Mouse (Mus musculus): Measurements from ENCODE around the gene Tns1. TPM values are rescaled to one million over a fixed set of nuclear protein-coding genes. Genes with fewer than 3 reads are reported as not detected.

The Tns1 gene
- total RNA-seq, 2 experiments from 2014 or later = 49.6 to 52.2 TPM

DNA sequence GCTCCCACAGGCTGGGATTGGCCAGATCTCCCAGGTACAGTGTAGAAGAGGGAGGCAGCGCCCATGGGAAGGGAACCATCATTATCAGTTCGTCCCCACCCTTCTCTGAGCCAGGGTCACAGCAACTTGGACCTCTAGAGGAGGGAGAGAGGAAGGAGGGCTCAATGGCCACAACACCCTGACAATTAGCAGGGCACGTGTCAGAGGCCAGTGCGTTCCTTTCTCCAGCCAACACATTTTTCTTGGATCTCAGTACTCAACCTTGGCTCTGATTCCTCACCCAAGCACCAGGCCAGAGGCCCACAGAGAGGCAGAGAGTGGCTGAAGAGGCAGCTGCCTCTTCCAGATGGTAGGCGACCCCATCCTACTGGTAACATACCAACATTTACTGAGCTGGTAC, 107.6 kb downstream of the Tns1 start:
- DNase-seq (ENCODE audit: low spot score in 2 of 2) = no peak

DNA sequence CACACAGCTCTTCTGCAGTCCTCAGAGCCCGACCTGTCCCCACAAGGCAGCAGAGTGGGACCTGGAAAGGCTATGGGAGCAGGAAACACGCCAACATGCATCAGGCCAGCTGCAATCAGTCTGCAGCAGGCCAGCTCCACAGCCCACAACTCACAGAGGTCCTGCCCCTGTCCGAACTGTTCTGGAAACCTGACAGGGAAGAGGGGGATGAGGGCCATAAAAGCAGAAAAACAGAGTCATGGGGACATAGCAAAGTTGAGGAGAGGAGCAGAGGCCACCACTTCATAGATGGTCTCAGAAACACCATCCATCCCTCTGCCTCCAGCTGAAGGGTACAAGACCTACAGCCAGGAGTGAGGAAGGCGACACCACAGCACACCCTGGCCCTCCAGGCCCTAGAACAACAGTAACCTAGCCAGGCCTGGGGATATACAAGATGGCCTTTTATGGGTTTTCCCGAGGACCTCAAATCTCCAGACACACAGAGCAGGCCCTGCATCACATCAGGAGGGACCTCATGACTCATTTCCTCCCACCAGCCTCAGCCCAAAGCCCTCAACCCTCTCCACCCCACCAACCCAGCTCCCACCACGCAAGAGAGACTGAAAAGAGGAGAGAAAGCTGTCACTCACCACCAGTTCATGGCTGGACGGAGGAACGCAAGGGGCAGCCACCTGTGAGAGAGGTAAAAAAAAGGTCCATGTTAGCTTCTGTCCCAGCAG, 108.6 kb downstream of the Tns1 start:
- no peak for DNase-seq (ENCODE audit: low spot score in 2 of 2)

DNA sequence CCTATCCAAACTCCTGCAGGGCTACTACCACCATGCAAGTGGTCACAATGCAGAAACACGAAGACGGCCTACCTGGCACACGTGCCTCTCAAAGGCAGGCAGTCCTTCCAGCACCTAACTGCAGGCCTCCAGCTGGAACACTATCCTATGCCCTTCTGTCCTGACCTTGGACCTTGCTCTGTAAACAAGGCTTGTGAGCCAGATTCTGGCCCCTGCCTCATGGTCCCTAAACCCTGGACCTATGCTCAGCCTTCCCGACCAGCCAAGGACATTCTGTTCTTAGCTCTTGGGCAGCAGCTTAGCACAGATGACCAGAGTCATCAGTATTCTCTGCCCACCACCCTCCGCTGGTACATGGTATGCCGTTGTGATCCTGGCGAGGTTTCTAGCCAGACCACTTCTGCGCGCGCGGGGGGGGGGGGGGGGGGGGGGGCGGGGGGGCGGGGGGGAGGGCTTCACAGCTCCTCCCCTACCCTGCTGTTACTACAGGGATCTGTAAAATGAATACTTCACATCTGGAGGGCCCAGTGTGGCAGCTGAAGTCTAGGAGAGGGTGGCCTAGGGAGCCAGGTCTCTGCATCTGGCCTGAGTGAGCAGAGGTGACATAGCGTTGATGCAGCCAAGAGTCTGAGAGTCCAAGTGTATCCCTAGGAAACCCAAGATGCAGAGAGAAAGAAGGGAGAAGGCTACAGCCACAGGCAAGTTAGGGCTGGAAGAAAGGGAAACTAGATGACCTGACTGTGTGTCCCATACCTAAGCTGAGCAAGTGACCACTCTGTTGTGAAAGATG, 109.5 kb downstream of the Tns1 start:
- DNase-seq (ENCODE audit: low spot score in 2 of 2) = peak in 1 of 2 experiments; percentile 36

DNA sequence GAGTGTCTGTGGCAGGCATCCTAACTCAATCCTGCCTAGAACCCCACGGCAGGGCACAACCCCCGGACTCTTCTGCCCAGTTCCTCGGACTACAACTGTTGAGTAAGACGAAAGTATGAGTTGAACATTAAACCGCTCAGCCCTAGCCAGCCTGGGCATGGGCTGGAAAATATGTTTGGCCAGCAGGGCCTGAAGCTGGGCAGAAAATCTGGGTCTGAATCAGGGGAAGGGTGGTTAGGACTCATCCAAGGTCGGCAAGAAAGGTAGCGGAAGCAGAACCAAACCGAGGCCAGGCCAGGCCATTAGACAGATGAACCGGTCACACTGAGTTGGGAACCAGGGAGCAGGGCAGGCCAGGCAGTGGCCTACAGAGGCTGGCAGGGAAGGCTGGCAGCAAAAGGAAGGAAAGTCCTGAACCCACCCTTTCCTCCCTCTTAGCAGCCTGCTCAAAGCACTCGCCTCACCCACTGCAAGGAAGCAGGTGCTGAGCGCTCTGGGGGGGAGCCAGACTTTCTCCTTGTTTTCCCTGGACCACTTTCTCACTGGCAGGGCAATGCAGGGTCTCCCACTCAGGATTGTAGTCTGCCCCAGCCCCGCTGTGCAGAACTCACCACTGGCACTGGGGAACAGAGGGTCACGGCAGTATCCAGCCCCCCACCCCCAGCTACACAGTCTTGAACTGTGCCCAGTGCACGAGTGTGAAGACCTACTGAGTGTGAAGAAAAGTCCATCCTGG, 110.8 kb downstream of the Tns1 start:
- no peak for DNase-seq (ENCODE audit: low spot score in 2 of 2)

DNA sequence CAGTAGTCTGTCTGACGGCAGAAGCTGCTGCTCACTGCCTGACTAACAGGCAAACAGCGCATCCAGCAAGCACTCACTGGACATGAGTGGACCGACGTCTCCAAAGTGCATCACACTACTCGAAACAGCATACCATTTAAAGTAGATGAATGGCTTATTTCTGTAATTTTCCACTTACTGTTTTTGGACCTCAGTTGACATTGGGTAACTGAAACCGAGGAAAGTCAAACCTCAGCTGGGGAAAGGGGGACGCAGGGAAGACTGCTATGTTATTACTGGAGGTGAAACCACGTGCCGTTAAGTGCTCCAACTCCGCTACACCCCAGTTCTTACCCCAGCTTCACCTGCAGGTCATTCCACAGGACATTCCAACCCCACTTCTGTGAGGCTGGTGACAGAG, 111.5 kb downstream of the Tns1 start:
- no peak for DNase-seq (ENCODE audit: low spot score in 2 of 2)

DNA sequence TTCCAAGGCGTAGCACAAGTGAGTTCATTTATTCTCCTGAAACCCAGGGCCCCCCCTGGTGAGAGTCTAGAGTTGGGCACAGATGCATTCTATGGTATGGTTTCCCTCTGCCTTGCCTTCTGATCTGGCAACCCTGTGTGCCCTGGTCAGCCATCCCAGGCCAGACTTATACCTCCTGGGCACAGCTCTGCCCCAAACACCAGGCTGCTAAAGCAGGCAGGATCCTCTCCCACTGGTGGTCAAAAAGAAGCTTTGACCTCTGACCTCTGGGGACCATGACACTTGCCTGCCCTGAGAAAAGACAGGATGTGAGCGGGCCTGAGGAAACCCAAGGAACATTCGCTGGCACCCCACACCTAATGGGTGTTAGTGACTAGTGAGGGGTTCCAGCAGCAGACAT, 114.8 kb downstream of the Tns1 start:
- no peak for DNase-seq (ENCODE audit: low spot score in 2 of 2)

DNA sequence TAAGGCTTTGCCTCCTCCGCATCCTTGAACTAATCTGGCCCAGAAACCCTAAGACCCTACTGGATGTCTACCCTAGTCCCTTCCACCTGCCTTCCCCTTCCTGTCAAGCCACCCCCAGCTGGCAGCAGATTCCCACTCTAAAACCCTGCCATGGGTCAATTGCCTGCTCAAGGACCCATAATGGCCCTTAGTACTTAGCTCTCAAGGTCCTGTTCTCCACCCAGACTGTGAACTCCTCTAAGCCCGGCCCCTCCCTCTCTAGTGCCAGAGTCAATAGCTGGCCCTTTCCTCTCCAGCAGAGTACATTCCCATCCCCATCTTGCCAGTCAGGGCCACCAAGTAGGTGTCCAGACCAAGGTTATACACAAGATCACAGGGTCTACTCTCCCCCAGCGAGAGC, 115.3 kb downstream of the Tns1 start:
- no peak for DNase-seq (ENCODE audit: low spot score in 2 of 2)

DNA sequence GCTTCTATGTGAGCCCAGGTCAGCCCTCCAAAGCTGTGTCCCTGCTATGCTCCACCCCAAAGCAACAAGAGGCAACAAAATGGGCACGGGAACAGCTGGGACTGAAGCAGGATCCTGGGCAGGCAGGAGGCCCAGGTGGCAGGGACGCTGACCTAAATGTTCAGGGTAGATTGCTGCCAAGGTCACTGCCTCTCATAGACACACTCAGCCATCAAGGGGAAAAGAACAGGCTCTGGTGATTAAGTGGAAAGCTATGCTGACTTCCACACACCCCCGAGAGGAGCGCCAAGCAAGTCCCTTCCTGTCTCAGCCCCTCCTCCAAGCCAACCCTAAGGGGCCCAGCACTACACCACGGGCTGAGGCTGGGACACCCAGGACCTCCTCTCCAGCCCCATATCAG, 115.8 kb downstream of the Tns1 start:
- no peak for DNase-seq (ENCODE audit: low spot score in 2 of 2)

DNA sequence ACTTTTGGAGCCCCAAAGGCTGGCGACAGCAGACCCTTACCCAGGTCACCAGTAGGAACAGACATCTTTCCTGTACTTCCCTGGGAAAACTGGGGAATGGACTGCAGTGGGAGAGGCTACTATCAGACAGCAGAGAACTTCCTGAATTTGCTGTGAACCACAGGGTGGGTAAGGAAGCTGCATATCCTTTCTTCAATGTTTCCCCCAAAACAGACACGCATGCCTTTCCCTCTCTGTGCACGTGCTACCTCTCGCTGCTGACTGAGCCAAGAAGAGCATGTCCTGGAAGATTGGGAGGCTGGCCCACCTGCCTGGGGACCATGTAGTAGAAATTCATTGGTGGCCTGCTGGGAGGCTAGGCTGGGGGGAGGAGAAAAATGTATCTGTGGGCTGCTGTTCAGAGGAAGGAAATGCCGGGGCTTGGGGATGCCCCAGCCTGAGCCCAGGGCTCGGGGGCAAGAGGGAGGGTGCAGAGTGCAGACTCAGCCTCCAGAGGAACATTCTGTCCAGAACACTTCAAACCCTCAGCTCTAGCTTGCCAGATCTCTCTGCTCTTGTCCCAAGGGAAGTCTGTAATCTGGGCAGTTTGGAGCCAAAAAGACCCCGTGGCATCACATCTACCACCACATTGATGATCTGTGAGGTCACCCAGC, 116.7 kb downstream of the Tns1 start:
- DNase-seq (ENCODE audit: low spot score in 2 of 2) = no peak

DNA sequence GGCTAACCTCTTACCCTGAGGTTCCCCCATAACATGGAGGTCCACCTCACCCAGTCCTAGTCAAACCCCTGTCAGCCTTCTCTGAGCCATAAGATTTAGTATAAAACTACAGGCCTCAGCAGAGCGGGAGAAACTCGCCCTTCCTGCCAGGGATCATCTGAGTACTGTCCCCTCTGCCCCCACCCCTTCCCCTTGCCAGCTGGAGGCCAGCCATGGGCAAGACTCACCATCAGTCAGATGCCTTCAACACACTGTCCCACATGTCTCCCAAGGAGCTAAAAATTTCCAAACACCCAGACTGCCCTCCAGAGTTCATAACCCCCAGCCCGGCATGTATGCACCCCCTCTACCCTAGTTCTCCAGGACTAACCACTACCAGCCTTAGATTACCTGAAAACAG, 119.2 kb downstream of the Tns1 start:
- no peak for DNase-seq (ENCODE audit: low spot score in 2 of 2)

DNA sequence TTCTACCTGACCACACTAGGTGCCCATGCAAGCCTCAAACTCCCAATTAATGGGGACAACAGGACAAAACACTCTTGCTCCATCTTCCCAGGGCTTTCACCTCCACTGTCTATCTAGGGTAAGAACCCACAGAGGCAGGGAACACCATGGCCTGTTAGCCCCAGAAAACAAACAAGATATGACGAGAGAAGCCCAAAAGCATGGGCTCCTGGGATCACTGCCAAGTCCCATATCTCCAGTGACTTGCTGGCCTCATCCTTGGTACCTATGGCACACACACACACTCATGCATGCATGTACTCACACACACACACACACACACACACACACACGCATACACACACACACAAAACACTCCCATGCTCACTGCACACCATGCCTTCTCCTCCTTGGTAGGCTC, 120.5 kb downstream of the Tns1 start:
- DNase-seq (ENCODE audit: low spot score in 2 of 2) = no peak

DNA sequence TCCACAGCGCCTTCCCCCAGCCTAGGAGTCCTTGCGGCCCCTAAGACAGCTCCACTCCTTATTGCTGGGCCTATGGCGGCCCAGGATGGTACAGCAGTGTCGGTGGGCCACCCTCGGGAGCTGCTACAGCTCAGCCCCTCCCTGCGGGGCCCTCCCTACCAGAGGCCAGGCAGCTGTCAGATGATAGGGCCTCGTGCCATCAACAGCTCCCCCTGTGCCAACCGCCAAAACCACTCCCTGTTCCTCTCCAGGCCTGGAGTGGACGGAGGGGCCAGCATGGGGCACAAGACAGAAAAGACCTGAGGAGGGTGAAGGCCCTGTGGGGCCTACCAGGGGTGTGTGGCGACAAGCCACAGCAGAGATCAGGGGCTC, 122.8 kb downstream of the Tns1 start:
- DNase-seq (ENCODE audit: low spot score in 2 of 2) = no peak

DNA sequence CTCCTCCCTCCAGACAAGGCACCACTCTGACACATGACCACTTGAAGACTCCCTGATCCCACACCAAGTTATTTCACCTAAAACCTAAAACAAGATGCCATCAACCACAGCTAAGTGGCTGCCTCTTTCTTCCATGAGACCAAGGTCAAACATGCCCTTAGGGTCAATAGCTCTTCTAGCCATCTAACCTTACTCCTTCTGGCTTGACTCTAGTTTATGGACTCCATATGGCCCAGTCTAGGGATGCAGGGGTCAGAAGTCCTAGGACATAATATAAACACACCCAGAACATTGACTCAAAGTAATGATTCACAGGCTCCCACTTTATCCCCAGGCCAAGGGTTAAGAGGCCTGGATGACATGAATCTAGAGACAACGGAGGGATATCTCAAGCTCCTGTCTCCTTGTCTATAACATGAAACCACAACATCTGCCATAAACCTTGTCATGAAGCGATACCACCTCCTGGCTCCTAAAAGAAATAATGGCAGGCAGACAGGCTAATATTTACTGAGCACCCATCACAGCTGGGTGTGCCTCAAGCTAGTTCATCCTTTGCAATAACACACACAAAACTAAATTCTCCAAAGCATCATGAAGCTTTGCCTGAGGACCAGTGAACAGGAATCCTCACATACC, 123.3 kb downstream of the Tns1 start:
- DNase-seq (ENCODE audit: low spot score in 2 of 2) = no peak

DNA sequence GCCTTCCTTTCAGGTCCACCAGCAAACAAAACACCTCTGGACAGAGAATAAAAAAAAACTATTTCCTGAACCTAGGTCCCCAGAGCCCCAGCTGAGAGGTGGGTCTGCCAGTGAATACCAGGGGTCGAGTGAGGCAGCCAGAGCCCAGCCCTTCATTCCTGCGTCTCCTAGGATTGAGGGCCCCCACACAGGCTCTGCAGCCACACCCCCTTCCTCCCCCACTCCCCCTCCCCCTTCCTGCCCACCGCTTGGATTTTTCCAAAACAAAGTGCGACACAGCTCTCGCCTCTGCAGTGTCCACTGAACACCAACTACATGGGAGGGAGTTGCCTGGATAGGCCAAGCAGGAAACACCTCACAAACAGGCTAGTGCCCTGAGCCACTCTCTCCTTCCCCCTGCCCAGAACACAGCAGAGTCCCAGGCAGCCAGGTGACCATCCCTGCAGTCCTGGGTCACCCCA, 124.0 kb downstream of the Tns1 start:
- DNase-seq (ENCODE audit: low spot score in 2 of 2) = no peak

DNA sequence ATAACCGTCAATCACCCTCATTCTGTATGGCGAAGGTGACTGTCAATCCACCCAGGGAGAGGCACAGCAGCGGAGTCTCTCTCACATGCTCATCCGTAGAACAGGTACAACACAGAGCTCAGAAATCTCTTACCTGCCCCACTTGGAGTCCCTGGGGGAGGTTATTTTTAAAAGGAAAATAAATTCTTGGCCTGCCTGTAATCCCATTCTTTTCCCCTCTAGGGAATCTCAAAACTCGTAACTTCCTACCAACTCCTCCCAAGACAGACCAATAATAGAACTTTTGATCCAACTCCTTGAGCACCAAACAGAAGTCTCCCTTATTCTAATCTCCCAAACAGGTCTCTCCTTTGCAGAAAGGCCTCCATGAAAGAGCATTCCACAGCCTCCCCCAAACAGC, 124.7 kb downstream of the Tns1 start:
- no peak for DNase-seq (ENCODE audit: low spot score in 2 of 2)

DNA sequence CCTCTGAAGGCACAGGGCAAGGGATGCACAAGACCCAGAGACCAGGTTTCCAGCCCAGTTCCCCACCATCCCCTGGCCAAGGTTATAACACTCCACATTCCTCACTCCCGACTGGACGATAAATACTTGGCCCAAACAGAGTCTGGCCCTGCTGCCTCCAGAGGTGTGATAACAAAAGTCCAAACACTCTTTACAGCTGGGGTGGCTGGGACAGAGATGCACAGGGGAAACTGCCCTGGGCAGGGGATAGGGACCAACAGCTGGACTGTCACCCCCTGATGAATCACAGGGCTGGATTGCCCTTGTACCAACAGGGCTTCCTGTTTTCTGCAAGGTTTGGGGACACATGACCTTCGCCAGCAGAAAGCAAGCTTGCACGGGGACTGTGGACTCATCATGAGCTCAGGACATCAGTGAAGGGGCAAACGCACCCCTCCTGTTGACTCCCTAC, 125.3 kb downstream of the Tns1 start:
- no peak for DNase-seq (ENCODE audit: low spot score in 2 of 2)

DNA sequence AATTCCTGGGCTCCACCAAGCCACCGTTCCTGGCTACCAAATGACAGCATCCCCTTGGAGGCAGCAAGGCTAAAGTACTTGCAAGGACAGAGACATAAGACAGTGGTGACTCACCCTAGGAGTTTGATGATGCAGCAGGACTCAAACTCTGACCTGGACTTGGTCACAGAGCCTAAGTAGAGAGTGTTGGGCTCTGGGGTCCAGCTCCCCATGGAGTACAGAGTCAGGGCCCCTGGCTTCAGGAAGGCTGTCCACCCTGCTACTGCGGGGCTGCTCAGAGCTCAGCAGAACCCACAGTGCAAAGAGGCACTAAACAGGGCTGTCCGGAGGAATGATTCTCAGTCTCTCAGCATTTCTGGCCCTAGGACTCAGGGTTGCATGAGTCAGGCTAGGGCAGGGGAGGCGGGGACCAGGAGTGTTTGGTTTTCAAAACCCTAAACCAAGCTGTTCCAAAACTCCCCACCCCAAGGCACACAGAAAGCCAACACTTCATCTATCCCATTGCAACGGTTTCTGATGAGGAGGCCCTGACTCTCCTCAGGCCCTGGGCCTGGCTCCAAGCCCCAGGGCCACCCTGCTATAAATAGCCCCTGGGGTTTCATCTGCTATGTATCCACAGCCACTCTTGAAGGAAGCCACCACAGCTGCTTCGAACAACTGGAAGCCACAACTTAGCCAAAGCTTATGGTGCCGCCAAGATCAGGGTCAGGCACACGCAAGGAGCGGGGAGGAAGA, 126.0 kb downstream of the Tns1 start:
- no peak for DNase-seq (ENCODE audit: low spot score in 2 of 2)

DNA sequence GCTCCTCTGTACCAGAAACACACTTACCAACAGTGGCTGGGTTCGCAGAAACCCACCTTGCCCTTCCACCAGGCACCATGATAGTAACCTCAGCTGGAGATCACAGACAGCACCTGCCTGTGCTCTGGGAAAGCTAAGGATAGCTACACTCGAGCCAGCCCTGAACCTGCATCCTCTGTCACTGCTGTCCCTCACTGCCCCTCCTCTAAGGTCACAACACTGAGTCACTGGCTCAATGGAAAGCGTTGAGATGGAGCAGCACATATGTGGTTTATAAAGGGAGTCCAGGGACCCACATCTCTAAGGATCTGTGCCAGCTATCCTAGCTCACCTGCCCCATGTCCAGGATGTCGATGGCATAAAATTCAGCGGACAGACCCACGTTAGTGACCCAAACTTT, 126.9 kb downstream of the Tns1 start:
- no peak for DNase-seq (ENCODE audit: low spot score in 2 of 2)

DNA sequence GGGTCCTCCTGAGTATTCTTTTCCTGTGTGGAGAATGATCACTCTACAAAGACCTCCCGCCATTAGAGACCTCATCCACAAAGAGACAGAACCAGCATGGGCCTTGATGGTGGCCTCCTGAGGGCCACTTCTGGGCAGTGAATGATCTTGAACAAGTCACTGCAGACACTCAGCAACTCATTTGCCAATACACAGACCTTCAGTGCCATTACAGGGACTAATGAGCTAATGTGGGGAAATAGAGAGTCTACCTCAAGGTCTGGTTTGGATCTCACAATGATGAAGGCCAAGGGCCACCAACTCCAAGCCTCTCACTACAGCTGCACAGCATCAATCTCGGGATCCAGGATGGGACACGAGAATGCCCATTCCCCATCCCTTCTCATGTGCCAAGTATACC, 127.6 kb downstream of the Tns1 start:
- no peak for DNase-seq (ENCODE audit: low spot score in 2 of 2)

DNA sequence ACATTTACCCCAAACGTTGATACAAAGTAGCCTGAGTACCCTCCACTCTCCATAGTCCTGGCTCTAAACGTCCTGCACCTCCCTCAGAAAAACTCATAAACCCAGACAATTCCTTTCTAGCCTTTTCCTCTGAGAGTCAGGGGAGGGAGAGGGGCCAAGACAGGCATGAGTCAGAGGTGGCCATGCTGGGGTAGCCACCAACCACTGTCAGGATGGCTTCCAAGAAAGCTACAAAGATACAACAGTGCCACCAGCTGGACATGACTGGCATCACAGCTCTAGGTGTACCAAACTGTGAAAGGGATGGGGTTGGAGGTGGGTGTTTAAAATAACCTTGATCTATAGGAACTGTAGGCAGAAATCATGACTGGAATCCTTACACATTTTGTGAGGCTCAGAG, 128.0 kb downstream of the Tns1 start:
- DNase-seq (ENCODE audit: low spot score in 2 of 2) = peak; percentile 27 to 46

Data from layer of hippocampus, postnatal 14 days (tissue).